Mouse (Mus musculus) G1E (cell line): ENCODE measurements at regions not wholly inside any gene's neighbourhood (a gene's known extent, or its start where the extent isn't known, plus 50 kb on each side); places are given as distances from the start of the nearest gene placed in this dataset.

Experiments used
- CTCF ChIP-seq: IDR thresholded peaks from 2 replicates; pipeline ENCODE4 v1.5.1; 2012; ENCODE audit warnings: low read depth, low read length, inconsistent platforms, mixed read lengths
- POLR2AphosphoS5 ChIP-seq: IDR thresholded peaks from 2 replicates; pipeline ENCODE4 v1.6.1; 2012; ENCODE audit warnings: low read depth, low read length, inconsistent platforms; ENCODE audit not compliant: insufficient replicate concordance

DNA sequence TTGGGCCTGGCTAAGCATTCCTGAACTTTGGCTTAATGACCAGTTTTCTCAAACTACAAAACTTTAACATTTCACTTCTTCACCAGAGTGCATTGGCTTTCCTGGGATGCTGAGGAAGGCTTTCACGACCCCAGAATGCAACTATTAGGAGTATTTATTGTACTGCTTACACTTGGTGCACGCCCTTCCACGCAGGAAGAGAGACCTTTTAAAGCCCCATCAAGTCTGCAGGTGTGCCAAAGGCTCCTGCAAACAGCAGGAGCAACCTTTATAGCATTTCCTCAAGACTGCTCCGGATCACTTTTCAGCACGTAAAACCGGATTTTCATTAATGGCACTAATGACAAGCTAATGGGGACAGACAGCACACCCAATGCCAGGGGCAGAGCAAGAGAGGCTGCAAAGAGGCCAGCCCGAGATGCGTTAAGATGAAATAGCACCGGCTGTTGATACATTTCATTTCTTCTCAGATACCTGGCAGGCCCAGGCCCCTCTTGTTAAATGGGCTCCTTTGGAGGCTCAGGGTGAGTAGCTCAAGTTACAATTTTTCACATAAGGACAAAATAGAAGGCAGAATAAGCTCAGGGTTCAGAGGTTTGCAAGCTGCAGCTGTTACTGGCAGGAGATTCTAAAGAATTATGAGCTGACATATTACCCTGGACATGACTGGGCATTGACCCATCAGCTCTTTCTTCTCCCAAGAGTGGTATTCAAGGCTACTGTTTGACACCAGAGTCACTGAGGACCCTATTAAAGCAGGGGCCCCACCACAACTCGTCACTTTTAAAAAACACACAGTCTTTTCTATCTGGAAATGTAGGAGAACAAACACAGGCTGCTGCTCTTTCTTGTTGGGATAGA is 402.7 kb upstream of the Btbd3 start:
- no peak for TF ChIP-seq POLR2AphosphoS5
- no peak for TF ChIP-seq CTCF
